Mouse (Mus musculus): ENCODE measurements at regions not wholly inside any gene's neighbourhood (a gene's known extent, or its start where the extent isn't known, plus 50 kb on each side); places are given as distances from the start of the nearest gene placed in this dataset.
A peak's percentile ranks its signal among the peaks of the same experiment; 100 is the strongest.

DNA sequence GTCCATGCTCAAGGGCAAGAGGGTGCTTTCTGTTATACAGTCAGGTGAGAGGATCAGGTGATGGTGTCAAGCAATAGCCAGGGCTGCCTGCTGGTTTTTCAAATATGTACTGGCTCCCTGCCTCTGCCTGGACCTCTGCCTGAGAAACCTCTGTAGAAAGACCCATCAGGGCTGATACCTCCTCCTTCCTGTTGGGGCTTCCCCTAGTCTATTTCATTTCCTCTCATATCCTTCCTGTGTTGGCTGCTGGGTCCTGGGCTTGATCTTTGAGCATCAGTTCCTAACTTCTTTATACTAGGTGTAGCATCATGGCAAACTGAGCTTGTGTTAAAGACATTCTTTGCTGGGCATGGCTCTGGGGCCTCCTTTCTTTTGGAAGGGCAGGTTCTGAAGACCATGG lies 89.5 kb downstream of the Tmem38b start:
- no peak for DNase-seq

DNA sequence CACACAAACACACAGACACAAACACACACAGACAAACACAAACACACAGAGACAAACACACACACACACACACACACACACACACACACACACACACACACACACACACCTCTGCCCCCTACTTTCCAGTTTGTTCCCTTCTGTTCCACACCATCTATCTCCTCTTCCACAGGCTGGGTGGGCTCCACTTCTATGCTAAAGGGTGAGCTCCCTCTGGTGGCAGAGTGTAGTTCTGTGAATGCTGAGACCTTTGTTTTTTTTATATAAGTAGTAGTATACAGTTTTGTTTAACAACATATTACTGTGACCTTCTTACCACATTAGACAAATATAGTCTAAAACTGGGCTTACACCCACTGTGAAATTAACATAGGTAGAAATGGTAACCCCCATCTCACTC lies 93.3 kb downstream of the Tmem38b start:
- no peak for DNase-seq

DNA sequence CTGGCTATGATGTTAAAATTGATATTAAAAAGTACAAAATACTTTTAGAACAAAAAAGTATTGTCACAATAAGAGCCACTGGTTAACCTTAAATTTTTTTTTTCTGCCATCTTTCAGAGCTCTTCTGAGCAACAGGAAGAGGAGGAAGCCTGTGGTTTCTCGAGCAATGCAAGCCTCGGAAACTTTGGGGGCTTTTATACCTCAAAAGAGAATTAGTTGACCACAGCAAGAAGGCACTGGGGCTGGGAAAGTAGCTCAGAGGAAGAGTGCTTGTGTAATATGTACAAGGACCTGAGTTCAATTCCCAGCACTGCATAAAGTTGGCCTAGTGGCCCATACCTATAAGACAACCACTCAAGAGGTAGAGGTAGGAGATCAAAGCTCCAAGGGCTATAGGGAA lies 94.7 kb downstream of the Tmem38b start:
- DNase-seq, result no peak

DNA sequence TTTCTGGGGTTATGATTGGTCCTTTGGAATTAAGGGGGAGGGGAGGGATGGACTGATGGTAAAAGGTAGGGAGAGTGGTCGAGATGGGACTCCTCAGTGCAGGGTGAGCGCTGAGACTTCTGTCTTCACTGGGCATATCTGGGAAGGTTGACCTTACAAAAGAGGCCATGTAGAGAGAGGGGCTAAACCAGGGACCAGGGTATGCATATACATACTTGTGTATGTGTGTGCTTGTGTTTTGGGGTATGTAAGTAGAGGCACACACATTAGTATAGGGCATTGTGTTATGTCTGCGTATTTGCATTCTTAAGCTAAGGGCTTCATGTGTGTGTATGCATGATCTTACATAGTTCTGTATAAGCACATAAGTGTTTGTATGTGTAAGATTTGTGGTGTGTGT lies 105.2 kb downstream of the Tmem38b start:
- DNase-seq, result no peak

DNA sequence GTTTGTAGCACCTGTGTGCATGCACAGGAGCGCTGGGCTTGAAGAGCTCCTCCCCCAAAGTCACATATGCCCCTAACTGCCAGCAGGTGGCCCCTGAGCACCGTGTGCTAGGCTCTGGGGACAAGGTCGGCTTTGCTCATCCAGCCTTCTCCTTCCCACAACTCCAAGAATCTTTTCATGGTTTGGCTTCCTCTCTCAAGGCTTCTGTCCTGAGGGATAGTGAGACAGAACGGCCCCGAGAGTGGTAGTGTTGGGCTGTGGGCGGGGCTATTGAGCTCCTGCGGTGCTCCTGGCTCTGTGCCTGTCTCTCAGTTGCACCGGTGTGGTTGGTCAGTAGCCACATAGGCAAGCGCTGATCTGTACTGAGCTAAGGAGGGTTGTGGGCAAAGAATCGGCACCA lies 105.7 kb downstream of the Tmem38b start:
- DNase-seq, result no peak

DNA sequence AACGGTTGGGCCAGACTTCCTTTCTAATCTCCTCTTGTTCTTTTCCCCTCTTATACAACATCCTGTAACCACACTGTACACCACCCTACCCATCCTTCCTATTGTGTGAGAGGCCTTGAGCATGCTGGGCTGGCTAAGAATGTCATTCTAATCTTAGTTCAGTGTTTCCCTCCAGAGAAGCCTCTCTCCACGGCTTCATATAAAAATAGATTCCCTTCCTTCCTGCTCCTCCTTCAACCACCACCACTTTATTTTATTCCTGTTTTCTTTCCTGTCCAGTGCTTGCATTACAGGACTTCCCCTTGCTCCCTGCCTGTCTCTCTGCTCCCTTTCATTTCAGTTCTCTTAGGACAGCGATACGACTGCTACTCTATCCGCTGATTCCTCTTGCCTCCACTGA lies 109.5 kb downstream of the Tmem38b start:
- DNase-seq, result no peak

DNA sequence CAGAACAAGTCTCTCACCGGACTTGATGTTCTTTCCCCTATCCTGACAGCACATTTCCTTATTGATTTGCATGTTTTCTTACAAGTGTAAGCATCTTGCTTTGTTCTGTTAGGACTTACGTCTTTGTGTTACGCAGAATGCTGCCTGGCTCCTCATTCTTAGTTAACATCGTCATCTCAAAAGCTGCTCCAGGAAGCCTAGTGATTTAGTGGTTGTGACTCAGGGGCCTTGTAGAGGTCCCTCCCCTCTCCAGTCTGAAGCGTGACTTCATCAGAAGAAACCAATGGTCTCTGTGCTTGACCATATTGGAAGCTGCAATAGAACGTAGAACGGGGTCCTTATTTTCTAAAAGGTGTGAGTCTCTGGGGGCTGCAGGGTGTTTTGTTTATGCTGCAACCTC lies 122.9 kb downstream of the Tmem38b start:
- no peak for DNase-seq

DNA sequence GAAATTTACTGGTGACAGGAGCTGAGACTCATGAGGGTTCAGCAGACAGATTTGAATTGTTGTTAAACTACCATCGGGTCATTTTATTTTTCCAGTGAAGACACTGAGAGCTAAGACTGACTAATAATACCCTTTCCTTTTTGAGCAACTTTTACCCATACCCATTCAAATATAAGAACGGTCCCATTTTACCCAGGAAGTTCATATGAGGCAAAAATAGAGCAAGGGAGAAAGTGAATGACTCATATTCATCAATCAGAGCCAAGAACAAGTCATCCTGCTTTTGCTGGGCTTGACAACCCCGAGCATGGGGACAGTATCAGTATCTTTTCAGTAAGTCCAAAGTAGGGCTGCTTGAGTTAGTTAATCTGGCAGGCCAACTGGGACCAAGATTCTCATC lies 123.3 kb downstream of the Tmem38b start:
- DNase-seq, result no peak

DNA sequence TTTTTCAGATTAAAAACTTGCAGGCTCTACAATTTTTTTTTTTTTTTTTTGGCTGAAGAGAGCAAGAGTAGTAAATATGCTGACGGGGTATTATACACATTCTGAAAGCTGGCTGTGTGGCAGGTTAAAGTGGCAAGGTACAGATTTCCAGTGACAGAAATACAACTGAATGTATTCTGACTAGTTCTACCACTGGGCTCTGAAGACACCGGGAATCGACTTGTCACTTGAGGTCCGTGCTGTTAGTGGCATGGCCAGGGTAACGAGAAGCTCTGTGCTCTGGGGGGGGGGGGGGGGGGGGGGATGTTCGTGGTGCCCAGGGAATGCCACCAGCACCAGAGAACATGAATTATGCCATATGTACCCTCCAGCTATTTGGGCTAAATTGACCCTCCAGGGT lies 124.7 kb downstream of the Tmem38b start:
- DNase-seq, result no peak

DNA sequence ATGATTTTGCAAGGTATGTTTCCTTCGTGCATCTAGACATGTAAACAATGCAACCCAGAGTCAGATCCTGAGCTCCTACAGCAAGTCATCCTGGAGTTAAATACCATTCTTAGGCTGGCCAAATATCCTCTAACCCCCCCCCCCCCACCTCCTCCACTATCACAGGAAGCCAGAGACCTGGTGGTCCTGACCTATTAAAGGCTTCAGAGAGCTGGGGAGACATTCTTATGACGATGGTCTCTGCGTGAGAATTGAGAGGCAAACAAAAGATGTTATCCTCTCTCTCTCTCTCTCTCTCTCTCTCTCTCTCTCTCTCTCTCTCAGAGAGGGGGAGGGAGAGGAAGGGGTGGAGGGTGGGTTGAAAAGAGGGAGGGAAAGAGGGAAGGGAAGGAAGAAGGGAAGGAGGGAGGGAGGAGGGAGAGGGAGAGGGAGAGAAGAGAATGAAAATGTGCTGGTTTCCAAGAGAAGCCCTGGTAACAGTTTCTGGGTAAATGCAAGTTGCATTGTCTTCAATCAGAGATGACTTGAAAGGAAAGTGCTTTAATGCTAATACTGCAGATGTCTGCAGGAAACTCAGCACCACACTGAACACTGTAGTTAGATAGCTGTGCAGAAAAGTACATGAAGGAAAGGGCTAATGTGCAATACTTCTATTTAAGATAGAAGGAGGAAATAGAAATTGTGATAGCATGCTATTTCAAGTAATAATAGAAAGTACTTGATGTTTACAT lies 125.3 kb downstream of the Tmem38b start:
- DNase-seq, result no peak

DNA sequence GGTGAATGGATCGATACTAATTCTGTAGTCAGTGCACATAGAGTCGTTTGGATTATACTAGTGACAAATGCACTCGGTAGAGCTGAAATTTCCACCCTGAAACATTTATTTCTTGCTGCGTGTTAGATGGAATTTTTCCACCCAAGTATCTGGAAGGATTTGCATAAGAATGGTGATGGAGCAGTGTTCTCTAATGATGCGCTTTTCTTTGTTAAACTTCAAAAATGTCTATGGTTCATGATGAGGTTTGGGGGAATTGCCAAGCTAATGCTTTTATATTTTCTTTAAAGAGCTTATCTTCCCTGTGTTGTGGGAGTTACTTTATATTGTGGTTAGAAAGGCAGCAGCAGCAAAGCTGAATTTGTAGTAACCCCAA lies 125.9 kb downstream of the Tmem38b start:
- no peak for DNase-seq

DNA sequence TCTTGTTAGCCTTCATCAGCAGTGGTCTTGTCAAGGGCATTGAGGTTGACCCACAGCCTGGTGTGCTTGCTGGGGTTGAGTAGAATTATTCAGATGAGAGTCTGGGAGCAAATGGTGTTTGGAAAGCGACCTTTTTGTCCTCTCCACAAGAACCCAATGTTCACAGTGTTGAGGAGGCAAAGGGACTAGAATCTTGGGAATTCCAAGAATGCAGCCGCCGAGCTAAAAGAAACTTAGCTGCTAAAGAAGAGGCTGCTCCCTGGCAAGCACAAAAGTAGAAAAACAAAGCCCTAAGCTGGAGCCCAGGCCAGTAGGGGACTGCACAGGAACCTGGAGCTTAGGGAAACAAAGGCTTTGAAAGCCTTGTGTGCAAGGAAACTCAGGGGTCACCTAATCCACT lies 126.4 kb downstream of the Tmem38b start:
- DNase-seq, result no peak

DNA sequence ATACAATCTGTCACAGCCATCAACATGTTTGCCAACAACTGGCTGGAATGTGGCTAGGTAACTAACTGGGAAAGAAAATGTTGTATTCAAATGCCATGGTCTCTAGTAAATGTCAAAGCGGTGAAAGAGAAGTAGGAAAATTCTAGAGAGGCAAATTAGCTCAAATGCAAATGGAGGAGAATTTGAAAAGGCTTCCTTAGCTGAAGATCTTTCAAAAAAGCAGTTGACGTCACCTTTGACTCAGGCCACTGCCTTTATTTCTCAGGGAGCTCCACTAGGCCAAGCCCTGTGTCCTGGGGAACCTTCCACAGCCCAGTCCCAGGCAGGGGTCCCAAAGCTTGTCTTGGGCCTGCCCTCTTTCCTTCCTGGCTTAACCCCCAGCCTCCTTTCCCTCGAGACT lies 136.6 kb downstream of the Tmem38b start:
- DNase-seq, result no peak

DNA sequence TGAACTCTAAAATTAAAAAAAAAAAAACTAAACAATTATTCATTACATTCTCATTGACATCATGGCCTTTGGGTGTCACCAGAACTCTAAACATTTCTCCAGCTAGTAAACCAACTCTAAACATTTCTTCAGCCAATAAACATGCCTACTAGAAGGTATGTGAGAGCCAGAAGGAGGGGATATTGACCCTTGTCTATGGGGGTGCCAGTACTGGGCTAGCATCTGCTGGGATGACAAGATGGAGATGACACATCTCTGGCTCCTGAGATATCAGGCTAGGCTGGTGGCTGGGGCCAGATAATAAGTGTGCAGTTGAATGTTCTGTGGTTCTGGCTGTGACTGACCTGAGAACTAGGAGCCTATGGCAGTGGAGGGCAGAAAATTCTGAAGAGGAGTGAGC lies 144.6 kb downstream of the Tmem38b start:
- no peak for DNase-seq

DNA sequence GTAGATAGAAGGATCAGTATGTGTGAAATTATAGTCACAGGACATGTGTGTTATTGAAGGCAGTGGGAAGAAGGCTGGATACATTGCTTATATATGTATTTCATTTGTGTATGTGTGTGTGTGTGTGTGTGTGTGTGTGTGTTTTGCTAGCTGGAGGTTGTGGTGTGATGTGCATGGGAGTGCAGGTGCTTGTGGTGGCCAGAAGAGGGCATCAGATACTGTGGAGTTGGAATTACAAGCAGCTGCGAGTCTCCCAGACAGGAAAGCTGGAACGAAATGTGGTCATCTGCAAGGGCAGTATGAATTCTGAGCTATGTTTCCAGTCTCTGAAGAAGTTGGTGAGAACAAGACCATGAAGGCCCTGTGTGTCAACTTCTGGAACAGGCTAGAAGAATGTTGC lies 145.1 kb downstream of the Tmem38b start:
- DNase-seq, result no peak

DNA sequence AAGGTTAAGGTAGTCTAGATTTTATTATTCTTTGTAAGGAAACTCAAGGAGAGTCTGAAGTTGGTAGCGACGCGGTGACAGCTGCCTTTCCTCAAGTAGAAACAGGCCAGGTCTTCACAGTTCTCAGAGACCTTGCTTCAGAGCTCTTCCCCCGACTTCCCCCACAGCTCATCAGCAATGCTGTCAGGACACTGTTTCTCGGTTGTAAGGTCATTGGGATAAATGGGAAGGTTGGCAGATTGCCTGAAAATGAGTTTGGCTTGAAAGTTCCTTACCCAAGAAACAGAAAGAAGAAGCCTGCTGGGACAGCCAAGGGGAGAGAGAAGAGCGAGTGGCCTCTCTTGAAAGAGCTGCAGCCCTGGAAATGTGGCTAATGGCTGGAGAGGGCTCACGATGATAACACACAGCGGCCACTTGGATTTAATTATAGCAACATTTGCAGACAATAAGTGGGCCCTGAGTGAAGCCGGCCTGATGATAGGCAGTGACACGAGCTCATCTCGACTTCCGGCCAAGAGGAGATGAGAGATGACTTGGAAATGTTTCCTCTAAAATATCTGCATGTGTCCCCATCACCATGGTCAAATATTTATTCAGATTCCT lies 150.3 kb downstream of the Tmem38b start:
- DNase-seq, result no peak

DNA sequence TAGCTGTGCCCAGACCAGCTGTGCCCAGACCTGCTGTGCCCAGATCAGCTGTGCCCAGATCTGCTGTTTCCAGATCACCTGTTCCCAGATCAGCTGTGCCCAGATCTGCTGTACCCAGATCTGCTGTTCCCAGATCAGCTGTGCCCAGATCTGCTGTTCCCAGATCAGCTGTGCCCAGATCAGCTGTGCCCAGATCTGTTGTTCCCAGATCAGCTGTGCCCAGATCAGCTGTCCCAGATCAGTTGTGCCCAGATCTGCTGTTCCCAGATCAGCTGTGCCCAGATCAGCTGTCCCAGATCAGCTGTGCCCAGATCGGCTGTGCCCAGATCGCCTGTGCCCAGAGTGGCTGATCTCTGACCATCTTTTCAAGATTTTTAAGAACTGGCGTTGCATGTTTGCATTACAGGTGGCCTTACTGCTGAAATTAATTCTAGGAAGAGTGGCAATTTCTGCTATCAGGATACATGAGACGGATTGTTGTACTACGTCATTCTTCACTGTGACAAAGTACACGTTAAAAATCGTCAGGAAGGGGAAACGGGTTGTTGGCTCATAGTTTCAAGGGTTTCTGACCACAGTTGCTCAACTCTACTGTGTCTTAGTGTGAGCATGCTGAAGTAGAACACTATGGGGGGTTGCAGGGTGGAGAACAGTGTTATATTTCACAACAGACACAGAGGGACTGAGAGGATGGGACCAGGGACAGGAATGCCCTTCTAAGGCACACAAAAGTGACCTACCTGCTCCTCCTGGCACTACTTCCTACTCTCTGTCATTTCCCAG lies 160.9 kb downstream of the Tmem38b start:
- DNase-seq, result no peak

DNA sequence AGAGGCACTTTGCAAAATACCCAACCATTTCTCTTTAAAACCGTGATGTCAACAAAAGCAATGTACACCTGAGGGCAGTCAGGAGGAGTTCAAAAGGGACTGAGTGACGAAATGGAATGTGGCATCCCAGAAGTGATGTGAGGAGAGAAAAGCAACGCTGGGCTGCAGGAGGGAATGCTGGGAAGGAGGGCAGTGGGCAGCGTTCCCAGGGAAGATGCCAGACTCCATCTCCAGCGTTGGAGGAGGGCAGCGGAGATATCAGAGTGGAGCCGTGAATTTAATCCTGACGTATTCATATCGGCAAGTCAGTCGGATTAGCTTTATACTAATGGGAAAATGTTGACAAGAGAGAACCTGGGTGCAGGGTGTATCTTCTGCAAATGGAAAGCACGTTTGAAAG lies 161.7 kb downstream of the Tmem38b start:
- DNase-seq, result peak; percentile 5

DNA sequence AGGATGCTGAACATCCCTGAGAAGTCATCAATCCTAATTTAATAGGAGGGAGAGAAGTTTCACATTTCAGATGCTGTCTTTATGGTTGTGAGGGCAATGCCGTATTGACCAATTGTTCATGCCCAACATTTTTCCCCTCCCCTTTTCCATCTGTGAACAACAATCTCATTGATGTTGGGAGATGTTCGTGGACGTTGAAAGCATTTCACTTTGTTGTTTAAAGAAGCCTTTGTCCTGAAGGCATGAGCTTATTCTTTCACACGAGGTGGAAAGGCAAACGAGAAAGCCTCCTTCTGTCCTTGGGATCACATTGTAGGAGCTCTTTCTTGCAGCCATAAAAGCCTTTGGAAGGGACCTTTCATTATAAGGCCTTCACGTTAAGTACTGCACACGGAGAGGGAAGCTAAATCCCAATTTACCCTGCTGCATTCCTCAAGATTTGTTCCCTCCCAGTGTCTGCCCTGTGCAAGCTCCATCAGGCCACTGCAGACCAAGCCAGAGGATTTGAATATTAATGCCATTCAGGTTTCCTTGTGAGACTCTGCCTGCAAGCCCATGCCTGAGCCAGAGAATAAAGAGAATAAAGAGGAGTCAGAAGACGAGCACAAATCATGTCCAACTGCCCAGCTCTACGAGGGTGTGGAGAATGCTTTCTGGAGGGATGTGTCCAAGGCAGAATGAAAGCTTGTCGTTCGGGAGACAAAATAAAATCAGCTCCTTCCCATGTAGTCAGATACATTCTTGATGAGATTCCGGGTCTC lies 195.4 kb downstream of the Tmem38b start:
- DNase-seq, result no peak

DNA sequence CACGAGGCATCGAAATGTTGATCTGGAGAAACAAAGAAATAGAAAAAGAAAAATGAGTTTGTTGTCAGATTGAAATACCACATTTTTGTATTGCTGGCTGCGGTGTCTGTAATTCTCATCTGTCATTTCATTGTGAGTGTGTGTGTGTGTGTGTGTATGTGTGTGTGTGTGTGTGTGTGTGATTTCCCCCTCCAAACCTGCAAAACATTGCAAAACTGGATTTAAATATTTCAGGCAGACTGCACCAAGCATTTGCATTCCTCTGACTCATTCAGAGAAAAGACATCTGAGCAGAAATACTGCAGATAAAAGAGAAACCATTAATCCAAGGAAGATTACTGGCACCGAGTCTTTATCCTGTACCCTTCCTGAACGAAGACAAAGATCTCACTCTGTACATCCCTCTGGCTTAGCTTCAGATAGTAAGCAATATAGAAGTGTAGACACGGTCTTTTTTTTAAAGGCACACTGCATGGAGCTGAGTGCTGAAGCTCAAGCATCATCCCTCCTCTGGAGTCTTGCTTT lies 196.1 kb downstream of the Tmem38b start:
- no peak for DNase-seq

DNA sequence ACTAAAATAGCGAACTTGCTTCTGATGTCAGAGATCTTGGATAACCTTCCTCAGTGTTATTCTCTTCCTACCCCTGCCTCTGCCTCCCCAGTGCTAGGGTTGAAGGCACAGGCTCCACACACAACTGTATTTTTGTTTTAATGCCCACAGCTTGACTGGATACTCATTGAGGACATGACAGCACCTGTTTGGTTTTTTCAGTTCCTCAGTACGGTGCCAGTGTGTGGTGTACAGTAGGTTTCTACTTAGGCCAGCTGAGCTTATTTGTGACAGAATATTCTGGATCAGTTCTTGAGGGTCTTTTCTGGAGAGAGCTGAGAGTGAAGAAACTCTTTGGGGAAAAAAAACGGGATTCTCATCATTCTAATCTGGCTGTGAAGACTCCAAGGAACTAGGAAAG lies 201.1 kb downstream of the Tmem38b start:
- DNase-seq, result no peak

DNA sequence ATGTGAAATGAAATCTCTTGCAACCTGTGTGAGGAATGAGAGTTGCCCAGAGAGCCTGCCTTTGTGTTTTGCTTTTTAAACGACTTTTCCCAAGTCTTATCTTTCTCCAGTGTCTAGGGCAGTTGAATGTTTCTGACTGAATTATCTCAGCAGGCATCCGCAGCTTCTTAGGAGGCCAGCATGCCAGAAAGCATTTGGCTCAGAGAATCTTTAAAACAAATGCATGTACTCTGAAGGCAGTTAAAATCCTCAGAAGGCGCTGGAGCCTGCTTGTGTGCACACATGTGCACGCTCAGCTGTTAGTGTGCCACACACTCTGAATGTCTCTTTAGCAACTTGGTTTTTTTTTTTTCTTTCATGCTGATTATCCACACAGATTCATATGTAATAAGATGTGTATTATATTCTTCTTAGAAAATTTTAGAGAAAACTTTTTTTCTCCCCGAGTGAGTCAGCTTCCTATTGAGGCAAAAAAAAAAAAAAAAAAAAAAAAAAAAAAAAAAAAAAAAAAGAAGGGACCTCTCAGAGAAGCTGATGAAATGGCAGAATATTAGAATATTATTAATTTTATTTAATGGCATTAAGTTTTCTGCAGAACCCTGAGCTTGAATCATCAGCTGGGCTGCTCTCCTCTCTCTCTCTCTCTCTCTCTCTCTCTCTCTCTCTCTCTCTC lies 201.9 kb downstream of the Tmem38b start:
- DNase-seq, result no peak
